Mouse (Mus musculus) cerebellum, postnatal 25 days (tissue): Measurements from ENCODE around the gene Brpf3.

ENCODE experiments used
- DNase-seq, 2 experiments: peaks; one replicate each; pipeline ENCODE4 v3.0.0; 2021; ENCODE audit warnings: mixed read lengths in 2 of 2

Brpf3 gene

DNA sequence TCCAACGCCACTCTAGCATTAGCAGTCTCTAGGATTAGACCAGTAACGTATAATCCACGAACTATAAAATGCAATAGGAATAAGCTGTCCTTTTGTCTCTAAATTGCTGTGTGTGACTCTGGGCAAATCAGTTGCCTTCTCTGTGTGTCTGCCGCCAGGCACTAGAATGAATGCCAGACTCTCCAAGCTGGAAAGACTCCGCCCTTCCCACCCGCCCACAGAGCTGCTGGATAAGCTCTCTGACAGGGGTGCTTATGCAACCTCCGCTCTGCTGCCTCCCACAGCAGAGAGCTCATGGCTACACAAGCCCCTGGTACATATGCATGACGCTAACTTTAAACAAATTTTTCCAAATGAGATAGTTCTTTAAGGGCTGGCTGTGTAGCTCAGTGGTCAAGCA is 74.4 kb downstream of the Brpf3 start:
- peak; percentile 28 to 60 for DNase-seq

DNA sequence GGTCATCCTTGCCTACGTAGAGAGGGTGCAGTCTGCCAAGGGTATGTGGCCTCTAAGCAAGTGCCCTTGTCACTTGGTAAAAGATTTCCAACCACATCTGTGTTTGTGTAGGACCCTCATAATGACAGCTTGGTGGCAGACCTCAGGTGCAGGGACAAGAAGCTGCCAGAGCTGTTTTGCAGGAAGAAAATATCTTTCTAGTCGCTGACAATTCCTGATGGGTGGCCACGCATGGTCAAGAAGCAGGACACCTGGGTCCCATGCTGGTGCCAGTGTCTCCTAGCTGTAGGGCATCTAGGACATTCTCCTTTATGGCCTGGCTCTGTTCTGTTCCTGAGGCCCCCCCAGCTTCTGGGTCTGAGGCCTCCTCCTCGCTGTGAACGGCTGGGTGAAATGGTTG is 75.4 kb downstream of the Brpf3 start:
- DNase-seq: no peak

DNA sequence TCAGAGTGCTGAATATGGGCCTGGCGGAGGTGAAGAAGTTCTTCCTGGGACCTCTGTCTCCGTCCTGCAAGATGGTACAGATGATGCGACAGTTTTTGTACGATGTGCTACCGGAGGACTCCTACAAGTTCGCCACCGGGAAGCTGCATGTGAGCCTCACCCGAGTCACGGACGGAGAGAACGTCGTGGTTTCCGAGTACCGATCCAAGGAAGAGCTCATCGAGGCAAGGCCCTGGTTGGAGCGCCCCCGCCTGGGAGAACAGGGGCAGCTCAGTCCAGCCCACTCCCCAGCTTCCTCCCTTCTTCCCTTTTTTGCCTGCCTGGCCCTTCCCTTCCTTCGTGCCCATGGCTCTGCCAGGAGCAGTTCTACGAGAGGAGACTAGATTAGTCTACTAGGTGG is 75.9 kb downstream of the Brpf3 start:
- no peak for DNase-seq

DNA sequence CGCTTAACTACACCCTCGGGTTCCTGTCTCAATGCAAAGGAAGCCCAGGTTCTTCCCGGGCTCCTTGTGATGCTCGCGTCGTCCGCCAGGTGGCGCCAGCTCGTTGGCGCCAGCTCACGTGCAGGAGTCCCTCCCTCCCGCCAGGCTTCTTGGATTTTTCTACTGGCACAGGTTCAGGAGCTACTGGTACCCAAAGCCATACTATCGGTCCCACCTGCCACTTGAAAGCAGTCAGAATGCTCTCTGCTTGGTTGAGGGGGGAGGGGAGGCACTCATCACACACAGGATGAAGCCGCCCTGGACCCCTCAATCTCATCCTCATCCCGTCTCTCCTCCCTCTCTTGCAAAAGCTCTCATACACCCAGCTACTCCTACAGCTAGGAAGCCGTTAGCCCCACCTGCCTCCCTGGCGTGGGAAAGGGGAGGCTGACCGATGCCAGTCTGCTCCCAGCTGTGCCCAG is 79.1 kb downstream of the Brpf3 start:
- peak; percentile 82 to 88 for DNase-seq

DNA sequence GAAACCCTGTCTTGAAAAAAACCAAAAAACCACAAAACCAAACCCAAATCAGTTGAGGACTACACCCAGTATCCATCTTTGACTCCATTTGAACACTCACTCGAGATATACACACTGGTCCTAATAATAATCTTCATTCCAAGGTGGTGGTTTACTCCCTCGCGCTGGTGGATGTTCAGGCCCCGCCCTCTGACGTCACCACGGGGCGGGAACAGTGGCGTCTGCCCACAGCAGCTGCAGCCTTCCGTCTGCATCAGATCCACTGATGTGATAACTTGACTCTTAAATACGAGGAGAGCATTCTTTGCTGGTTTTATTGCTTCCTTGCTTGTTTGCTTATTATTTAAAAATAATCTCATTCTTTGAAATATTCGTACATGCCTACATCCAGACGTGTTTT is 81.4 kb downstream of the Brpf3 start:
- peak; percentile 36 to 66 for DNase-seq

DNA sequence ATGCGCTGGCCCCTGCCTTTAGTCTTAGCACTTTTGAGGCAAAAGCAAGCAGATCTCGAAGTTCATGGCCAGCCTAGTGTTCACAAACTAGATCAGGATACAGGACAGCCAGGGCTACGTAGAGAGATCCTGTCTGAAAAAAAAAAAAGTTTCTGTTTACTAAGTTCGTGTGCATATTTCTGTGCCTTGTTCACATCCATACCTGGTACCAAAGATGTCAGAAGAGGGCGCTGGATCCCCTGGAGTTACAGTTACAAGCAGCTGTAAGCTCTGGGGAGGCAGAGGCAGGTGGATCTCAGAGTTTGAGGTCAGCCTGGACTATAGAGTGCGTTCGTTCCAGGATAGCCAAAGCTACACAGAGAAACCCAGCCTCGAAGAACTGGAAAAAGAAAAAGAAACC is 81.9 kb downstream of the Brpf3 start:
- DNase-seq: no peak

DNA sequence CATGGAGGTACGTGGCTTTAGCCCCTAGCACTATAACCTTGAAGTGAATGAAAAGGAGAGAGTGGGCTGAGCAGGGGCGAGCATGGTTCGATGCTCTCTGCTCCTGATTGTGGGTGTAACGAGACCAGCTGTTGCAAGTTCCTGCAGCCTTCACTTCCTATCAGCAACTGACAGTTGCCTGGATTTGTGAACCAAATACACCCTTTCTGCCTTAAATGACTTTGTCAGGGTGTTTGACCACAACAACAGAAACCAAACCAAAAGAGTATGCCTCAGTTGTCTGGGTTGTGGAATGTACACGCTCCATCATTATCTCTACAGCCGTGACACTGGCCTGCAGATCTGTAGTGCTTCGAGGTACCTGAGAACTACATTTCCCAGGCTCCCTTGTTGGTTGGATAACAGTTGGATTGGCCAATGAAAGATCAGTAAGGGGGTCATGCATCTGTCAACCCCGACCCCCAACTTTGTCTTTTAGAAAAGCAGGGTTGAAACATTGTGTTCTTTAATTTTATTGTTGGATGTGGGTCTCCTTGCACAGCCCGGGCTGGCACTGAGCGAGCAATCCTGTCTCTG is 83.1 kb downstream of the Brpf3 start:
- DNase-seq: no peak

DNA sequence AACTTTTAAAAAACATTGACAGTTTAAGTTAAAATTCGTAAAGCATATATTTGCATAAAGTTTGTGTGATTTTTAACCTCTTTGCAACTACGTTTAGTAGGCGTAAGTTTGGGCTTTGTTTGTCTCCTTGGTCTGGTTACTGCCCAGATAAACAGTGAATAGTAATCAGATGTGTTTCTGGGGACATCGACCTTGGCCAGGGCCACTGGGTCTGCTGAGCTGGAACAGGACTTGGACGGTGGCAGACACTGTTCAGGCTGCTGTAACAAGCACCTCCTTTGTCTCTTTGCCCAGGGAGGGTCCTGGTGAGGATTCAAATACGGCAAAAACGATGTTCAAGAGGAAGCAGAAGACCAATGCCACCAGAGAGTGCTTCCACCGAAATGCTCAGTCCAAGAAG is 84.3 kb downstream of the Brpf3 start:
- no peak for DNase-seq

DNA sequence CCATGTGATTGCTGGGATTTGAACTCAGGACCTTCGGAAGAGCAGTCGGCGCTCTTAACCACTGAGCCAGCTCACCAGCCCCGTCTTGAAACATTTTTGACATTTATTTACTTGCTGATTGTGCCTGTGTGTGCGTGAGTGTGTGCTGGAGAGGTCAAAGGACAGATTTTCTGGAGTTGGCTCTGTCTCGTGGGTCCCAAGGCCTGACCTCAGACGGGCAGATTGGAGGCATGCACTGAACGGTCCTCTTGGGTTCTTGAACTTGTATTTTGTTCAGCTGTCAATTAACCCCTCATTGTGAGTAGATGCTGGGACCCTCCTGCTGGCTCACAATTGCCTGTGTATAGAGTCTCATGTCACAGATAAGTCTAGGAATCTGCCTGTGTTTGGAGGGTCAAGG is 85.4 kb downstream of the Brpf3 start:
- no peak for DNase-seq
